Mouse (Mus musculus) ES-E14 (cell line): ENCODE measurements around the gene Sike1. TPM values are rescaled to one million over a fixed set of nuclear protein-coding genes. Genes with fewer than 3 reads are reported as not detected.

Experiments used
- DNase-seq: peaks from one replicate; pipeline ENCODE4 v3.0.0-alpha.2; 2013; ENCODE audit warnings: low read depth, low spot score
- H3K27ac ChIP-seq: 2 replicates; pipeline ENCODE4 v1.5.1; 2012; ENCODE audit warnings: low read depth, mild to moderate bottlenecking, low read length, moderate library complexity, mixed read lengths; ENCODE audit not compliant: poor library complexity, insufficient read depth, severe bottlenecking
- H3K36me3 ChIP-seq: 2 replicates; pipeline ENCODE4 v1.6.1; 2012; ENCODE audit warnings: mild to moderate bottlenecking, low read length, moderate library complexity, mixed read lengths; ENCODE audit not compliant: control insufficient read depth, poor library complexity, insufficient read depth, severe bottlenecking
- H3K4me1 ChIP-seq, 2 experiments: fragments of 150-350 bp in 1 of 2; sonication (generic) in 1 of 2; 2 replicates each; pipeline ENCODE4 v1.6.1; 2012; ENCODE audit warnings: low read length in 2 of 2, mild to moderate bottlenecking in 1 of 2, mixed read lengths in 1 of 2; ENCODE audit not compliant: control insufficient read depth in 2 of 2, insufficient read depth in 2 of 2, poor library complexity in 1 of 2
- H3K4me3 ChIP-seq, 2 experiments: fragments of 150-350 bp in 1 of 2; sonication (generic) in 1 of 2; 2 replicates each; pipeline ENCODE4 v1.5.1; 2012; ENCODE audit warnings: low read length in 2 of 2, low read depth in 1 of 2, mild to moderate bottlenecking in 1 of 2, mixed read lengths in 1 of 2; ENCODE audit not compliant: insufficient read depth in 1 of 2, poor library complexity in 1 of 2, severe bottlenecking in 1 of 2
- H3K9ac ChIP-seq: 2 replicates; pipeline ENCODE4 v1.6.1; 2012; ENCODE audit warnings: low read depth, mild to moderate bottlenecking, low read length, mixed read lengths; ENCODE audit not compliant: poor library complexity, insufficient read depth, severe bottlenecking
- H3K9me3 ChIP-seq: fragments of 150-350 bp; sonication (generic); 2 replicates; pipeline ENCODE4 v1.6.1; 2012; ENCODE audit warnings: low read depth, mild to moderate bottlenecking, low read length; ENCODE audit not compliant: control insufficient read depth, insufficient read depth
- CHD2 ChIP-seq: IDR thresholded peaks from 2 replicates; pipeline ENCODE4 v1.6.1; 2014; ENCODE audit warnings: mild to moderate bottlenecking, low read depth, low read length, inconsistent platforms
- HCFC1 ChIP-seq: IDR thresholded peaks from 2 replicates; pipeline ENCODE4 v1.6.1; 2012; ENCODE audit warnings: low read length, inconsistent platforms, borderline replicate concordance; ENCODE audit not compliant: insufficient read depth
- MAFK ChIP-seq: IDR thresholded peaks from 2 replicates; pipeline ENCODE4 v1.6.1; 2014; ENCODE audit warnings: mild to moderate bottlenecking, low read depth, low read length, inconsistent platforms; ENCODE audit not compliant: insufficient read depth
- ZC3H11A ChIP-seq: IDR thresholded peaks from 2 replicates; pipeline ENCODE4 v1.6.1; 2012; ENCODE audit warnings: low read depth, mild to moderate bottlenecking, inconsistent platforms, low read length, borderline replicate concordance
- ZNF384 ChIP-seq: IDR thresholded peaks from 2 replicates; pipeline ENCODE4 v1.6.1; 2012; ENCODE audit warnings: low read depth, low read length, inconsistent platforms
- in situ Hi-C, 2 experiments: fragments of 600-800 bp; cut with MboI; formaldehyde crosslinking; loops; one replicate each; pipeline ENCODE4 v1.15.1; 2025; ENCODE audit warnings: low sequenced_read_pairs in 2 of 2, inconsistent platforms in 1 of 2; ENCODE audit not compliant: unreplicated experiment in 2 of 2
- total RNA-seq: library from RNA; depleted of rRNA; stranded (reverse); fragments of 300-350 nt; gene quantifications from 2 replicates; pipeline ENCODE4 v1.2.3, GENCODE M21; 2012; rRNA removed

Gene Sike1
- total RNA-seq: 16.9 and 27.9 TPM in 2 replicates

- peaks cover 3 to 8% of the 10 kb centered on the region in 2 experiments for H3K4me1 ChIP-seq
- H3K36me3 ChIP-seq: peaks cover 3% of the 10 kb centered on the region; the same call in 1 of the 2 replicates
- peak within 1 kb of the TSS; percentile 79 to 98 for H3K4me3 ChIP-seq
- TF ChIP-seq HCFC1: 0 out of 2 replicates have a peak, but pooled peaks have one; percentile 45
- no peak for TF ChIP-seq CHD2
- peak; percentile 84 for DNase-seq
- peak within 1 kb of the TSS; percentile 75; the same call in 1 of the 2 replicates for H3K27ac ChIP-seq
- in situ Hi-C loops: no loop called here
- H3K9ac ChIP-seq: peak within 1 kb of the TSS; percentile 94
- no peaks in the 10 kb centered on the region for H3K9me3 ChIP-seq
These were observed at the start of gene Sike1 for GRCm38 (mm10) chr3:102995605-102996321. TSS of gene Sike1 (plus strand) at chr3:102995708.

- DNase-seq: no peak
- TF ChIP-seq HCFC1: no peak
- no peak for TF ChIP-seq ZNF384
- no peak for TF ChIP-seq CHD2
- no peak for TF ChIP-seq MAFK
- no peak for TF ChIP-seq ZC3H11A
- no peaks in the 10 kb centered on the region for H3K4me1 ChIP-seq
- H3K9me3 ChIP-seq: no peaks in the 10 kb centered on the region
- no peak overlapping the region for H3K27ac ChIP-seq
- H3K9ac ChIP-seq: no peak overlapping the region
- in situ Hi-C loops: no loop called here
- H3K4me3 ChIP-seq: no peak overlapping the region
- no peaks in the 10 kb centered on the region for H3K36me3 ChIP-seq
These were observed 49.2 kb upstream of the Sike1 start for GRCm38 (mm10) chr3:102946312-102946711.

GRCm38 (mm10) chr3:102946861-102947260 lies 48.6 kb upstream of the Sike1 start:
- no peaks in the 10 kb centered on the region for H3K4me1 ChIP-seq
- no peaks in the 10 kb centered on the region for H3K9me3 ChIP-seq
- no peaks in the 10 kb centered on the region for H3K36me3 ChIP-seq
- no peak overlapping the region for H3K4me3 ChIP-seq
- H3K27ac ChIP-seq: no peak overlapping the region
- H3K9ac ChIP-seq: no peak overlapping the region
- no peak for DNase-seq
- TF ChIP-seq MAFK (no peak), HCFC1 (no peak), CHD2 (no peak), ZNF384 (no peak), ZC3H11A (no peak)
- in situ Hi-C loops: no loop called here

DNA sequence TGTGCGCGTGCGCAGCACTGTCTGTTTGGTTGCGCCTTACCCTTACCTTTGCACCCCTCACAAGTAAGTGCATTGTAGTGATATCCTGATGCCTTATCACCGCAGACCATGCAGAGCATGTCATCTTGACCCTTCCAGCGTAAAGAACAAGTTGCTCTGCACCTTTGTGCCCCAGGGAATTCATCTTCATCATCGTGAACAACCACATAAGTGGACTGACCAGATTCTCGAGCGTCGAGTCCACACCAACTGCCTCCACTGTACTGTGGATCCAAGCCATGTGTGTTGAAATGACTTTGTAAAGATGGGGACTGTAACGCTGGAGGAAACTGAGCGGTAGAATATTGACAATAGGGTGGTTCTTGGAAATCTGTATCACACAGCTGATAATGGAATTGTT lies 41.0 kb upstream of the Sike1 start:
- H3K9ac ChIP-seq: no peak overlapping the region
- H3K36me3 ChIP-seq: no peaks in the 10 kb centered on the region
- H3K27ac ChIP-seq: no peak overlapping the region
- TF ChIP-seq ZC3H11A: no peak
- no peak for TF ChIP-seq MAFK
- no peak for TF ChIP-seq CHD2
- TF ChIP-seq ZNF384: no peak
- TF ChIP-seq HCFC1: no peak
- H3K4me3 ChIP-seq: no peak overlapping the region
- no peaks in the 10 kb centered on the region for H3K4me1 ChIP-seq
- no peak for DNase-seq
- no peaks in the 10 kb centered on the region for H3K9me3 ChIP-seq
- in situ Hi-C loops: no loop called here

DNA sequence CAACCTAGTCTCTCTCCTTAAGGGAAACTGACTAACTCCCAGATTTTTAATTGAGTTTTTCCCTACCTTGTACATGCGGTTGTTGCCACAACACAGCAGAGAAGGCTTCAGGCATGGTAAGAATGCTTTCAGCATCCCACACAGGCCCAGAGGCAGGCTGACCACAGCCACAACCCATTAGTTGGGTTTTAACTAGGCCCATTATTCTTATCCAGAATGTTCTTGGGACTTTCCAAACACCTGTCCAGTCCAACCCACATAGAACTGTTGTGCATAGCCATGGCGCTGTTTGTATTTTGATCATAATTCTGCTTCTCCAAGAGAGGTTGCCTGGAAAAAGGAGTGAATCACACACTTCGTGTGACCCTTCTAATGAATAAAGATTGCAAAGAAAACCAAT lies 40.4 kb upstream of the Sike1 start:
- Histone ChIP-seq H3K9ac (no peak overlapping the region), H3K4me1 (no peaks in the 10 kb centered on the region), H3K4me3 (no peak overlapping the region), H3K9me3 (no peaks in the 10 kb centered on the region), H3K27ac (no peak overlapping the region), H3K36me3 (no peaks in the 10 kb centered on the region)
- DNase-seq: no peak
- in situ Hi-C loops: no loop called here
- TF ChIP-seq HCFC1 (no peak), MAFK (no peak), ZC3H11A (no peak), CHD2 (no peak), ZNF384 (no peak)
